Mouse (Mus musculus): Measurements from ENCODE around the gene Ccdc63. TPM values are rescaled to one million over a fixed set of nuclear protein-coding genes. Genes with fewer than 3 reads are reported as not detected.

Gene Ccdc63
- polyA plus RNA-seq, 1 experiment: 0.18 TPM

GRCm38 (mm10) chr5:122084470-122084869, 56.2 kb downstream of the Ccdc63 start:
- DNase-seq (ENCODE audit: low spot score): no peak

GRCm38 (mm10) chr5:122083282-122083681, 57.3 kb downstream of the Ccdc63 start:
- no peak for DNase-seq (ENCODE audit: low spot score)

- DNase-seq (ENCODE audit: low spot score): no peak
Measured at GRCm38 (mm10) chr5:122081471-122081870, 59.2 kb downstream of the Ccdc63 start.

GRCm38 (mm10) chr5:122080930-122081329, 59.7 kb downstream of the Ccdc63 start:
- DNase-seq (ENCODE audit: low spot score): no peak

GRCm38 (mm10) chr5:122079796-122080195, 60.8 kb downstream of the Ccdc63 start:
- no peak for DNase-seq (ENCODE audit: low spot score)

- no peak for DNase-seq (ENCODE audit: low spot score)
Measured at GRCm38 (mm10) chr5:122077244-122077643, 63.4 kb downstream of the Ccdc63 start.

GRCm38 (mm10) chr5:122075736-122076135, 64.9 kb downstream of the Ccdc63 start:
- DNase-seq (ENCODE audit: low spot score): no peak

GRCm38 (mm10) chr5:122071997-122072396, 68.6 kb downstream of the Ccdc63 start:
- DNase-seq (ENCODE audit: low spot score): no peak

- no peak for DNase-seq (ENCODE audit: low spot score)
Measured at GRCm38 (mm10) chr5:122070963-122071800, 69.4 kb downstream of the Ccdc63 start.

GRCm38 (mm10) chr5:122068563-122068962, 72.1 kb downstream of the Ccdc63 start:
- DNase-seq (ENCODE audit: low spot score): no peak

GRCm38 (mm10) chr5:122063204-122063933, 77.3 kb downstream of the Ccdc63 start:
- DNase-seq (ENCODE audit: low spot score): no peak

GRCm38 (mm10) chr5:122062479-122062878, 78.1 kb downstream of the Ccdc63 start:
- DNase-seq (ENCODE audit: low spot score): no peak

GRCm38 (mm10) chr5:122060767-122061333, 79.8 kb downstream of the Ccdc63 start:
- DNase-seq (ENCODE audit: low spot score): no peak

- no peak for DNase-seq (ENCODE audit: low spot score)
Measured at GRCm38 (mm10) chr5:122059060-122060017, 81.3 kb downstream of the Ccdc63 start.

Other genes starting within 250 kb of the Ccdc63 start
- gene Cux2, start 90.7 kb downstream of the Ccdc63 start, polyA plus RNA-seq (2012; rRNA removed): 4.7 and 5.1 TPM in 2 replicates
- not detected in 2 replicates for gene Myl2, start 39.9 kb downstream of the Ccdc63 start, polyA plus RNA-seq (2012; rRNA removed)
- 167 and 172 TPM in 2 replicates for gene Ppp1cc, start 17.5 kb upstream of the Ccdc63 start, polyA plus RNA-seq (2012; rRNA removed)
- 3.6 and 6.0 TPM in 2 replicates for gene Hvcn1, start 66.0 kb upstream of the Ccdc63 start, polyA plus RNA-seq (2012; rRNA removed)
- gene Tctn1, start 123.6 kb upstream of the Ccdc63 start, polyA plus RNA-seq (2012; rRNA removed): 15.6 and 17.7 TPM in 2 replicates
- gene Pptc7, start 143.5 kb upstream of the Ccdc63 start, polyA plus RNA-seq (2012; rRNA removed): 22.6 and 25.2 TPM in 2 replicates
- 11.4 and 13.9 TPM in 2 replicates for gene Rad9b, start 213.4 kb upstream of the Ccdc63 start, polyA plus RNA-seq (2012; rRNA removed)
- 114 and 152 TPM in 2 replicates for gene Vps29, start 213.5 kb upstream of the Ccdc63 start, polyA plus RNA-seq (2012; rRNA removed)
- gene Gpn3, start 231.1 kb upstream of the Ccdc63 start, polyA plus RNA-seq (2012; rRNA removed): 32.2 and 40.1 TPM in 2 replicates
- 26.4 and 33.0 TPM in 2 replicates for gene Fam216a, start 231.5 kb upstream of the Ccdc63 start, polyA plus RNA-seq (2012; rRNA removed)

Data from urinary bladder, adult 2 months (tissue).